Mouse (Mus musculus) liver, embryonic 14.5 days (tissue): ENCODE measurements around the gene Vwf. TPM values are rescaled to one million over a fixed set of nuclear protein-coding genes. Genes with fewer than 3 reads are reported as not detected.

Experiments
- ATAC-seq: fragments of 200-750 bp; cut with Nextera tagmentation; 2 replicates; pipeline ENCODE4 v1.8.0; 2017; ENCODE audit warnings: moderate number of reproducible peaks, mild to moderate bottlenecking, moderate library complexity; ENCODE audit not compliant: insufficient read depth
- DNase-seq, 3 experiments: peaks; one replicate each; pipeline ENCODE4 v3.0.0-alpha.2; 2012 to 2013; ENCODE audit warnings: low read depth in 3 of 3, low spot score in 3 of 3
- H3K27ac ChIP-seq: fragments of 300-500 bp; sonication (generic); 2 replicates; pipeline ENCODE4 v1.5.1; 2014; ENCODE audit warnings: moderate library complexity, mild to moderate bottlenecking, control low read depth, inconsistent platforms
- H3K27me3 ChIP-seq: fragments of 300-500 bp; sonication (generic); 2 replicates; pipeline ENCODE4 v1.6.1; 2014; ENCODE audit warnings: mild to moderate bottlenecking, low read length, moderate library complexity; ENCODE audit not compliant: control insufficient read depth, insufficient read depth
- H3K36me3 ChIP-seq: fragments of 300-500 bp; sonication (generic); replicated peaks from 2 replicates; pipeline ENCODE4 v1.6.1; 2014; ENCODE audit warnings: low read depth; ENCODE audit not compliant: control insufficient read depth, insufficient read depth
- H3K4me1 ChIP-seq, 2 experiments: fragments of 200-500 bp in 1 of 2; fragments of 300-500 bp in 1 of 2; sonication (generic) in 1 of 2; replicated peaks; 2 replicates each; pipeline ENCODE4 v1.6.1; 2012 to 2014; ENCODE audit warnings: antibody characterized with exemption in 1 of 2, inconsistent platforms in 1 of 2, low read length in 1 of 2; ENCODE audit not compliant: control insufficient read depth in 2 of 2, insufficient read depth in 2 of 2
- H3K4me2 ChIP-seq: fragments of 300-500 bp; sonication (generic); 2 replicates; pipeline ENCODE4 v1.6.1; 2014; ENCODE audit warnings: low read depth, mild to moderate bottlenecking, control low read depth, moderate library complexity
- H3K4me3 ChIP-seq, 2 experiments: fragments of 200-500 bp in 1 of 2; fragments of 300-500 bp in 1 of 2; sonication (generic) in 1 of 2; 2 replicates each; pipeline ENCODE4 v1.5.1; 2012 to 2014; ENCODE audit warnings: low read depth in 2 of 2, low read length in 2 of 2, mild to moderate bottlenecking in 2 of 2, control low read depth in 1 of 2, inconsistent platforms in 1 of 2, moderate library complexity in 1 of 2; ENCODE audit not compliant: insufficient read depth in 1 of 2
- H3K9ac ChIP-seq: fragments of 300-500 bp; sonication (generic); replicated peaks from 2 replicates; pipeline ENCODE4 v1.6.1; 2014; ENCODE audit warnings: mild to moderate bottlenecking, control low read depth, moderate library complexity
- H3K9me3 ChIP-seq: fragments of 300-500 bp; sonication (generic); 2 replicates; pipeline ENCODE4 v1.6.1; 2016; ENCODE audit warnings: low read length, mixed read lengths; ENCODE audit not compliant: control insufficient read depth
- CTCF ChIP-seq: IDR thresholded peaks from 2 replicates; pipeline ENCODE4 v1.5.1; 2016; ENCODE audit warnings: antibody characterized with exemption, low read depth, control low read depth
- EP300 ChIP-seq: IDR thresholded peaks from 2 replicates; pipeline ENCODE4 v1.6.1; 2016; ENCODE audit warnings: antibody characterized with exemption, low read depth
- WGBS: fragments of 180-500 bp; shearing (Covaris S2); extraction: QIAGEN DNeasy Blood & Tissue Kit; methylation state at CpG from one replicate; pipeline ENCODE4 v1.1.7; 2014; ENCODE audit not compliant: insufficient replicate concordance; 5-methylcytosine and 5-hydroxymethylcytosine counted together
- polyA plus RNA-seq, 2 experiments: library from polyadenylated mRNA; depleted of rRNA in 1 of 2; stranded (reverse) in 1 of 2; unstranded in 1 of 2; fragments of >200 nt; fragmentation: Nextera tagmentation in 1 of 2; extraction: Ambion mirVana in 1 of 2; gene quantifications; 2 replicates each; pipeline versions ENCODE4 v1.2.1 to v1.2.3; 2012 to 2014

The Vwf gene
- polyA plus RNA-seq, 2 experiments = 9.0 to 11.1 TPM

- Histone ChIP-seq H3K27ac (no peak overlapping the region), H3K9ac (no peak overlapping the region), H3K9me3 (no peaks in the 10 kb centered on the region), H3K36me3 (no peaks in the 10 kb centered on the region), H3K4me3 (no peak overlapping the region), H3K27me3 (no peaks in the 10 kb centered on the region), H3K4me1 (no peaks in the 10 kb centered on the region; a peak in 1 of 4 replicates), H3K4me2 (peak overlapping the region; percentile 29)
- TF ChIP-seq CTCF (peak; percentile 94), EP300 (no peak)
- WGBS = 4% methylated on average over 18 of the region's 18 CpGs
- ATAC-seq (peak; percentile 24; the same call in 1 of the 2 replicates), DNase-seq (peak; percentile 45 to 58 (median 48))
Measured at GRCm38 (mm10) chr6:125603234-125603633, 56.7 kb downstream of the Vwf start.

GRCm38 (mm10) chr6:125603678-125604462 is 57.3 kb downstream of the Vwf start:
- Histone ChIP-seq H3K9me3 (no peaks in the 10 kb centered on the region), H3K27me3 (no peaks in the 10 kb centered on the region), H3K4me1 (no peaks in the 10 kb centered on the region; a peak in 1 of 4 replicates), H3K36me3 (no peaks in the 10 kb centered on the region), H3K4me3 (no peak overlapping the region), H3K27ac (no peak overlapping the region), H3K9ac (no peak overlapping the region), H3K4me2 (peak overlapping the region; percentile 29)
- WGBS = 38% methylated on average over 26 of the region's 26 CpGs
- TF ChIP-seq CTCF (no peak), EP300 (no peak)
- ATAC-seq (no peak), DNase-seq (no peak)

DNA sequence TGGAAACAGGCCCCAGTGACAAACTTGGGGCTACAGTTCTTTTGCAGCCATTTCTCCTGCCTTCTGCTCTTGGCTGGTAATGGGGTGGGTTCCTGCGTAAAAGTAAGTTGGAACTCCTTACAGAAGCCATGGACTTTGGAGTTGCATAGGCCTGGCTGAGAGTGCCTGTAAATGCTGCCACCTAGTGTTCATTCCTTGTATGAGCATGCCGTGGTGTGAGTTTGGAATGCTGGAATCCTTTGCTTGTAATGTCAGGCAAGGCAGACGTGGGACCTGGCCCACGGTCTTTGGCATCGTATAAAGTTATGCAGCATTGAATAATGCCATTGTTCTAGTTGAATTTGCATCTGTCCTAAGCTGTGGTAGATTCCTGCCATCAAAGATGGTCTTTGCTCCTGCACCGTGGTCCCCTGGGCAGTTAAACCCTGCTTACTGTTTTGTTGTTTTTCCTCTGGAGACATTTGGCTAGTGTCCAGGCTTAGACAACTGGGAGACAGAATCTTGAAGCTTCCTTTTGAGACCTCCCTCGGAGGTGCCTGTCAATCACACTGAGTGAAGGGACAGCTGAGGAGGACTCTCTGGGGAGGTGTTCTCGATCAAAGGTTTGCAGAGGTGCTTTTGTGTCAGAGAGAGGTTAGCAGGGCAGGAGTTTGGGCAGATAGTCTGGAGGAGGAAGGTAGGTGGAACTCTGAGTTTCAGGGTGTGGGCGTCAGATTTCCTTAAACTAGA is 58.1 kb downstream of the Vwf start:
- Histone ChIP-seq H3K27ac (no peak overlapping the region), H3K9ac (no peak overlapping the region), H3K36me3 (no peaks in the 10 kb centered on the region), H3K4me1 (no peaks in the 10 kb centered on the region; a peak in 1 of 4 replicates), H3K4me3 (no peak overlapping the region), H3K27me3 (no peaks in the 10 kb centered on the region), H3K9me3 (no peaks in the 10 kb centered on the region), H3K4me2 (no peak overlapping the region)
- TF ChIP-seq CTCF (peak; percentile 95), EP300 (no peak)
- WGBS = 25% methylated on average over 9 of the region's 9 CpGs
- ATAC-seq (no peak), DNase-seq (peak; percentile 35 to 46 (median 42))

- Histone ChIP-seq H3K4me3 (no peak overlapping the region), H3K4me2 (no peak overlapping the region), H3K27me3 (no peaks in the 10 kb centered on the region), H3K27ac (no peak overlapping the region), H3K9me3 (no peaks in the 10 kb centered on the region), H3K36me3 (no peaks in the 10 kb centered on the region), H3K4me1 (no peaks in the 10 kb centered on the region; a peak in 1 of 4 replicates), H3K9ac (no peak overlapping the region)
- no peak for DNase-seq
- ATAC-seq = no peak
- WGBS = 59% methylated on average over 6 of the region's 6 CpGs
- TF ChIP-seq EP300 (no peak), CTCF (peak; percentile 52)
Measured at GRCm38 (mm10) chr6:125609025-125609424, 62.5 kb downstream of the Vwf start.

DNA sequence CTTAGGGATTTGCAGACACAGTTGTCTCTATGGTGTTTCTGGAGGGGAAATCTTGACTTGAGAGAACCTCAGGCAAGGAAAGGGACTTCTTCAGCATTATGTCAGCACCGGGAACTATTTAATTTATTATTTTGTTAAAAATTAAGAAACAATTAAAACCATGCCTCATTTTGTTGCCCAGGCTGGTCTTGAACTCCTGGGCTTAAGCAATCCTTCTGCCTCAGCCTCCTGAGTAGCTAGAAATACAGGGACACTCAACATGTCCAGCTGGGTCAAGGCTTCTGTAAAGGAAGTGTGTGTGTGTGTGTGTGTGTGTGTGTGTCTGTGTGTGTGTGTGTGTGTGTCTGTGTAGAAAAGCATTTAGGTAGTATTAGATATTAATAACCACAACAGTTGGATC is 71.3 kb downstream of the Vwf start:
- 76% methylated on average over 1 of the region's 1 CpGs for WGBS

More for the DNA sequence above, 71.3 kb downstream of the Vwf start:
- H3K4me1 ChIP-seq = no peaks in the 10 kb centered on the region
- no peaks in the 10 kb centered on the region for H3K36me3 ChIP-seq
- H3K9ac ChIP-seq = no peak overlapping the region
- ATAC-seq = no peak
- no peak for TF ChIP-seq EP300
- TF ChIP-seq CTCF = no peak
- H3K9me3 ChIP-seq = no peaks in the 10 kb centered on the region
- no peak for DNase-seq
- H3K4me2 ChIP-seq = no peak overlapping the region
- no peaks in the 10 kb centered on the region for H3K27me3 ChIP-seq
- H3K27ac ChIP-seq = no peak overlapping the region
- H3K4me3 ChIP-seq = no peak overlapping the region
